Comparison of ENCODE assay signal across 13 mouse cellular contexts in the genomic region with DNA sequence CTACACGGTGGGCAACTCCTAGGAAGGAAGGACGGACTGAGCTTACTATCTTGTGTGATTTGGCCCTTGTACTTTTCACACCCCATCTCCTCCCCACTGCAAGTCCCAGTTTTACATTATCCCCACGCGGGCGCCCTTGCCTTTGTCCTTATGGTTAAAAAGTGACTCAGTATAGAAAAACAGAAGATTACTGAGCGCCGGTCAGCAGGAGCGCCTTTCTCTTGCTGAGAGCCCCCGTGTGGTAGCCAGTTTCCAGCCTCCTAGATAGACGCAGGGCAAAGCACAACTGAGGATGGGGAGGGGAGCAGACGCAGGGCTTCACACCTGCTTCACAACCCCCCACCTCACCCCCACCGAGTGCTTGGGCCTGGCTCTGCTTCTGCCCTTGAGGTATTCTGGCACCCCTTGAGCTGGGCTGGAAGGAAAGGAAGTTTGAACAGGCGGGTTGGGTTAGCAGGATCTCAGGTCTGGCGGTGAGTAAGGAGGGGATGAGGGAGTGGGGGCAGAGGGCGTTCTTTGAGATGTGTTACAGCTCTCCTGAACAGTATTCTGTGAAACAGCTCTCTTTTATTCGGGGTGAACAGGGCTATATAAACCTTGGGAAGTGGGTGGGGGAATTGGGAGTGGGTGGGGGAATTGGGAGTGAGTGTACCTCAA. TPM values are rescaled to one million over a fixed set of nuclear protein-coding genes. Genes with fewer than 3 reads are reported as not detected.
A peak's percentile ranks its signal among the peaks of the same experiment; 100 is the strongest.
DNase-seq lines count a peak whose midpoint lies in the region; ATAC-seq and TF ChIP-seq lines count a peak whose summit lies in the region.
"Had no signal": no experiment of that assay in that cellular context is flagged by ENCODE, and none has a peak within 500 bp of the region (broad histone marks: within the 10 kb centered on the region; RNA-seq: fewer than 3 reads in every experiment).

No protein-coding gene starts in this region.

- WGBS in heart, embryonic 13.5 days, result 13% methylated on average over 16 of the region's 16 CpGs
- WGBS in intestine, postnatal 0 days, result 11% methylated on average over 16 of the region's 16 CpGs

- H3K36me3 ChIP-seq in heart, embryonic 13.5 days, result no peaks in the 10 kb centered on the region
- H3K36me3 ChIP-seq in intestine, postnatal 0 days (ENCODE audit: control insufficient read depth, insufficient read depth), result no peaks in the 10 kb centered on the region
- H3K36me3 ChIP-seq: forebrain, embryonic 15.5 days; hindbrain, embryonic 12.5 days had no signal

- no peak overlapping the region for H3K27ac ChIP-seq in heart, embryonic 13.5 days (replicated peaks)
- H3K27ac ChIP-seq in intestine, postnatal 0 days (ENCODE audit: low read depth, low read length), result no peak overlapping the region
- H3K27ac ChIP-seq: forebrain, embryonic 15.5 days; hindbrain, embryonic 12.5 days had no signal

- TF ChIP-seq CTCF in intestine, postnatal 0 days (IDR thresholded peaks at IDR 0.05; ENCODE audit: low read depth), result peak; percentile 25; the same call in 1 of the 2 replicates

- H3K4me3 ChIP-seq in heart, embryonic 13.5 days, result no peak overlapping the region
- H3K4me3 ChIP-seq in intestine, postnatal 0 days (ENCODE audit: low read depth, low read length), result no peak overlapping the region
- H3K4me3 ChIP-seq: forebrain, embryonic 15.5 days; hindbrain, embryonic 12.5 days had no signal

- no peak for DNase-seq in heart, adult 9 months (ENCODE audit: low spot score in 2 of 2)
- peak; percentile 16 for DNase-seq in R1 (ENCODE audit: low read depth, low spot score)
- peak; percentile 50 to 71 for DNase-seq in kidney, postnatal 4 days
- no peak for DNase-seq in urinary bladder, postnatal 10 days (ENCODE audit: low spot score)
- no peak for DNase-seq in gastrocnemius, postnatal 10 days

- no peaks in the 10 kb centered on the region for H3K9me3 ChIP-seq in heart, embryonic 13.5 days
- H3K9me3 ChIP-seq in intestine, postnatal 0 days (ENCODE audit: control insufficient read depth), result no peaks in the 10 kb centered on the region
- H3K9me3 ChIP-seq: forebrain, embryonic 15.5 days; hindbrain, embryonic 12.5 days had no signal

- 0 out of 2 replicates have a peak overlapping the region, but pooled peaks have one; percentile 10 for H3K9ac ChIP-seq in heart, embryonic 13.5 days
- no peak overlapping the region for H3K9ac ChIP-seq in intestine, postnatal 0 days (ENCODE audit: low read depth, low read length)
- H3K9ac ChIP-seq: forebrain, embryonic 15.5 days; hindbrain, embryonic 12.5 days had no signal

- ATAC-seq in heart, embryonic 13.5 days (ENCODE audit: extremely low read depth, insufficient number of reproducible peaks, low FRiP score, low TSS enrichment), result no peak
- ATAC-seq in intestine, postnatal 0 days, result 0 out of 2 replicates have a peak, but pooled peaks have one; percentile 22
- ATAC-seq: forebrain, embryonic 15.5 days had no signal

- H3K27me3 ChIP-seq in heart, embryonic 13.5 days (replicated peaks), result peaks cover 65% of the 10 kb centered on the region
- H3K27me3 ChIP-seq in intestine, postnatal 0 days (replicated peaks; ENCODE audit: control insufficient read depth, insufficient read depth, low read length), result 0 out of 2 replicates have a peak, but pooled peaks cover 4% of the 10 kb centered on the region
- H3K27me3 ChIP-seq: forebrain, embryonic 15.5 days had no signal

- H3K4me1 ChIP-seq in heart, embryonic 13.5 days, result no peaks in the 10 kb centered on the region
- H3K4me1 ChIP-seq in intestine, postnatal 0 days (replicated peaks; ENCODE audit: control insufficient read depth, insufficient read depth, low read length), result no peaks in the 10 kb centered on the region

- no peak overlapping the region for H3K4me2 ChIP-seq in heart, embryonic 13.5 days
- no peak overlapping the region for H3K4me2 ChIP-seq in intestine, postnatal 0 days (replicated peaks; ENCODE audit: low read depth)
- H3K4me2 ChIP-seq: forebrain, embryonic 15.5 days; hindbrain, embryonic 12.5 days had no signal

RNA-seq across cellular contexts. Expression of a gene that starts 6.5 kb away (rescaled TPM):
- 0.08 and 0.10 TPM in 2 replicates for polyA plus RNA-seq in heart, embryonic 13.5 days (2015; fragmentation: Nextera tagmentation; extraction: Ambion mirVana)
- polyA plus RNA-seq in intestine, postnatal 0 days (2015; fragmentation: Nextera tagmentation; extraction: Ambion mirVana), result 0.14 TPM in 2 replicates
- total RNA-seq in gastrocnemius, postnatal 10 days (2021), result not detected
- total RNA-seq: CH12.LX; monocyte, adult 5-6 weeks had no signal

RNA-seq across cellular contexts. Expression of a gene that starts 48.1 kb away (rescaled TPM):
- 0.05 and 0.13 TPM in 2 replicates for polyA plus RNA-seq in heart, embryonic 13.5 days (2015; fragmentation: Nextera tagmentation; extraction: Ambion mirVana)
- polyA plus RNA-seq in intestine, postnatal 0 days (2015; fragmentation: Nextera tagmentation; extraction: Ambion mirVana), result 47.9 and 59.0 TPM in 2 replicates
- total RNA-seq in gastrocnemius, postnatal 10 days (2021), result under 1 TPM in 1 of 2 experiments, not detected in 1; 0.14 TPM
- total RNA-seq: CH12.LX; common myeloid progenitor, adult 5-6 weeks; layer of hippocampus, postnatal 14 days had no signal

Comparison
In these comparisons a context has a peak if more than half of its experiments do, and no peak if none do; other contexts are left out.
1. DNase-seq: peak in R1 (single experiment) and kidney, postnatal 4 days (2 of 2); none in heart, adult 9 months (0 of 2), urinary bladder, postnatal 10 days (single experiment) and gastrocnemius, postnatal 10 days (single experiment).
2. RNA of a gene that starts 48.1 kb away (polyA plus RNA-seq): 47.9 to 59.0 TPM in intestine, postnatal 0 days; 0.05 to 0.13 TPM in heart, embryonic 13.5 days; every median in the first group is over 10 times any median in the second.